Mouse (Mus musculus) small intestine, adult 10 weeks (tissue): ENCODE measurements around the gene Olfr1120. TPM values are rescaled to one million over a fixed set of nuclear protein-coding genes. Genes with fewer than 3 reads are reported as not detected.

Experiments
- polyA plus RNA-seq: library from polyadenylated mRNA; stranded (reverse); fragments of 350-450 nt; fragmentation: Illumina TruSeq; extraction: RNeasy Lipid Tissue Mini Kit (QIAGEN cat#74804); gene quantifications from one replicate; pipeline ENCODE4 v1.2.3, GENCODE M21; 2014; ENCODE audit warnings: low replicate concordance

The Olfr1120 gene
- not detected for polyA plus RNA-seq

DNA sequence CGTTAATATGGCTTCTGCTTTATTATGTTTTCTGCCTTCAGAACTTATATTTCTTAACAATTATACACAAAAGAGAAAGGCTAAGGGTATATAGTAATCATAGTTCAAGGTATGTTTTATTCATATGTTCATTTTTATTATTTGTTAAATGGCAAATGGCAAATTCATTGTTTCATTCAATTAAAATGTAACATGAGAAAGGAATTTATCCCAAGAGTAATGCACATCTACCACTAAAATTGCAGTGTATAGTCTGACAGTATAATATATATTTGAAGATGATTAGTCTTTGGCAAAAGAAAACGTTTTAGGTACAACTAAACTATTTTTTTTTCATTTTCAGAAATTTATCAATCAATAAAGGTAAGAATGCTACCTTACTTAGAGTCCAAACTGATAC, at the start of gene Olfr1120:
Olfr1120 (plus strand) TSS at position 301 of the 400 bp plus-strand sequence.

DNA sequence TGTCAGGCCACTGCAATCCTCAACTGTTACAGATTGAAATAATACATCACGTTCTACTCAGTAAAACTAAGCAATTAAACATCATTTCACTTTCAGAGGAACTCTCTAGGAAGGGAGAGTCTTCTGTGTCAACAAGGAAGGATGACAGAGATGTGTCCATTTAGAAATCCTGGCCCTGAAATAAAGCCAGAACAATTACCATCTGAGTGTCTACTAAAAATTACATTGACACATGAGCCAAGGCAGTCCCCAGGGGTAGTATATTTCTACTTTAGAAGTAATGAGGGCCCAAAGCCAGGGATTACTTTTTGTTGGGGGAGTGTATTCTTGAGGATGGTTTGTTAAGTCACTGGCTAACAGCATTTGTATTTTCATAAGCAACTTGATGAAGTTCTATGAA, 47.3 kb upstream of the Olfr1120 start, which contains the start of gene Olfr1118:
Olfr1118 (plus strand) TSS at position 301 of the 400 bp plus-strand sequence.

DNA sequence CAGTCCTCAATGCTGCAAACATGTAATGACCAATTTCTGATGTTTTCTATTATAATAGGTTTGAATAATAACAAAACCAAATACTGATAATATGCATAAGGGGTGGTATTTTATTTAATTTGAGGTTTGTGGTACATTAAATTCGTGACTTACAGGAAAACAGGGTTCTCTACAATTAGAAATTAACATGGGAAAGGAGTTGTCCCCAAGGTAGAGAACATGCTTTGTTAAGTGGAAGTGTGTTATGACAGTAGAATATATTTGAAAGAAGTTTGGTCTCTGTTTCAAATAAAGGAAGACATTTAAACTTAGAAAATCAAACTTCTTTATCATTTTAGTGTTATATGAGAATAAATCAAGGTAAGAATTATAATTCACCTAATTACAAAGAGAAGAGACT, 15.0 kb downstream of the Olfr1120 start, which contains the start of gene Olfr1121:
Olfr1121 (plus strand) TSS at position 301 of the 400 bp plus-strand sequence.

DNA sequence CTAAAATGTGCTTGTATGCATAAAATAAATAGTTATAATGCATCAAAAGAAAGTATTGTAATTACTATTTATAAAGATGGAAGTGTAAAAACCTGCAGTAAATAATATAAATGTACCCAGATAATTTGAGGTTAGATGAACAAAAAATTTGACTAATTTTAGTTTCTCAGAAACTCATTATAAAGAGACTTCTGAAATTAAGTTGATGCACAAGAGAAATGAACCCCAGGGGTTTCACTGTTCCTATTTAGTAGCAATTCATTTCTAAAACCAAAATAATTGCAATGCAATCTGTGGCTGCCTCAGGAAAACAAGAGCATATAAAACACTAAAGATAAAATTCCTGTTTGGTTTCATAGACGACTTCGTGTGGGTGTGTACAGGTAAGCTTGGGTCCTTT, 30.9 kb downstream of the Olfr1120 start, which contains the start of gene Olfr1122:
Olfr1122 (plus strand) TSS at position 301 of the 400 bp plus-strand sequence.

Other genes starting within 250 kb of the Olfr1120 start
- not detected for gene Olfr259, start 240.2 kb upstream of the Olfr1120 start, polyA plus RNA-seq
- gene Olfr1110, start 214.5 kb upstream of the Olfr1120 start, polyA plus RNA-seq = not detected
- gene Olfr1111, start 202.2 kb upstream of the Olfr1120 start, polyA plus RNA-seq = not detected
- gene Olfr1112, start 167.0 kb upstream of the Olfr1120 start, polyA plus RNA-seq = not detected
- gene Olfr1113, start 145.8 kb upstream of the Olfr1120 start, polyA plus RNA-seq = not detected
- not detected for gene Olfr1115, start 106.8 kb upstream of the Olfr1120 start, polyA plus RNA-seq
- not detected for gene Olfr1116, start 87.3 kb upstream of the Olfr1120 start, polyA plus RNA-seq
- not detected for gene Olfr1118, start 47.2 kb upstream of the Olfr1120 start, polyA plus RNA-seq
- not detected for gene Olfr1121, start 15.1 kb downstream of the Olfr1120 start, polyA plus RNA-seq
- not detected for gene Olfr1122, start 31.0 kb downstream of the Olfr1120 start, polyA plus RNA-seq
- not detected for gene Olfr1123, start 61.8 kb downstream of the Olfr1120 start, polyA plus RNA-seq
- gene Olfr1124, start 75.5 kb downstream of the Olfr1120 start, polyA plus RNA-seq = not detected
- gene Olfr1126, start 99.1 kb downstream of the Olfr1120 start, polyA plus RNA-seq = not detected
- not detected for gene Pramel7, start 142.3 kb downstream of the Olfr1120 start, polyA plus RNA-seq
- not detected for gene Pramel6, start 151.8 kb downstream of the Olfr1120 start, polyA plus RNA-seq
- gene Olfr153, start 177.0 kb downstream of the Olfr1120 start, polyA plus RNA-seq = not detected
- gene Olfr1128, start 190.7 kb downstream of the Olfr1120 start, polyA plus RNA-seq = not detected
- not detected for gene Olfr1129, start 219.1 kb downstream of the Olfr1120 start, polyA plus RNA-seq